Mouse (Mus musculus) frontal cortex, adult (tissue): ENCODE results near the gene Lgals3bp.
A peak's percentile ranks its signal among the peaks of the same experiment; 100 is the strongest.
"Not testable (repeated sequence)": the region's sequence is repeated elsewhere in the genome, so short reads cannot be mapped to it uniquely, and the experiment has no call there.

Source experiments
- ATAC-seq: cut with Nextera tagmentation; 2 replicates; pipeline ENCODE4 v1.9.2; 2017; ENCODE audit warnings: mild to moderate bottlenecking, moderate library complexity, mixed read lengths; ENCODE audit not compliant: low TSS enrichment

The Lgals3bp gene

DNA sequence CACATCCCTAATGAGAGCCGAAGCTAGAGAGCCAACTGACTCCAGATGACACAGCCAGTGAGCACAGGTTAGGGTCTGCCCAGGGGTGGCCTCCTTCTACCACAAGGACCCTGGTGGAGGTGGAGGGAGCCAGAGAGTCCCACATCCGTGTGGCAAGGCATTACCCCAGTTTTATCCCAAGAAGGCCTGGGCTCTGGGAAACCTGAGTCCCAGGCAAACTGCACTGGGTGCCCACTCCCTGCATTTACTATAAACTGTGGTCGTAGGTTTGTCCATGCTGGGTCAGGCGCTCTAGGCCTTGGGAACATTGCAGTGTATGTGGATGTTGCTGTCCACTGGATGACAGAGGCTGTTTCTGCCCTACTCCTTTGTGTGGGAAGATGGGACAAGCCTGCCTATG is 697 bp downstream of the Lgals3bp start:
- no peak; the same call in 1 of the 2 replicates for ATAC-seq

DNA sequence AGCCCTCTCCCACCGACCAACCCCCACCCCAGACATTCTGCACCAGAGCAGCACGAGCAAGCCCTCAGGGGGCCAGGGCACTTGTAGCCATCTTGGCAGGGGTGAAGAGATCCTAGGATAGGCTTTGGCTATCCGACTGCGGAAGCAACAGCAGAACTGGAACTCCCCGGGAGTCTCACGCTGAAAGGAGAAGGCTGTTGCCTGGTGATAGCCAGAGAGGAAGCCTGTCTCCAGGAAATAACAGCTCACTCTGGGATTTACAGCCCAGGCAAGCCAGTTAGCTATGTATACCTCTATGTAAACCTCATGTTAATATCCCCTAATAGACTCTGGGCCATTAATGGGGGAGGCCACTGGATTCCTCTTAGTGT is 1.3 kb downstream of the Lgals3bp start:
- no peak for ATAC-seq

DNA sequence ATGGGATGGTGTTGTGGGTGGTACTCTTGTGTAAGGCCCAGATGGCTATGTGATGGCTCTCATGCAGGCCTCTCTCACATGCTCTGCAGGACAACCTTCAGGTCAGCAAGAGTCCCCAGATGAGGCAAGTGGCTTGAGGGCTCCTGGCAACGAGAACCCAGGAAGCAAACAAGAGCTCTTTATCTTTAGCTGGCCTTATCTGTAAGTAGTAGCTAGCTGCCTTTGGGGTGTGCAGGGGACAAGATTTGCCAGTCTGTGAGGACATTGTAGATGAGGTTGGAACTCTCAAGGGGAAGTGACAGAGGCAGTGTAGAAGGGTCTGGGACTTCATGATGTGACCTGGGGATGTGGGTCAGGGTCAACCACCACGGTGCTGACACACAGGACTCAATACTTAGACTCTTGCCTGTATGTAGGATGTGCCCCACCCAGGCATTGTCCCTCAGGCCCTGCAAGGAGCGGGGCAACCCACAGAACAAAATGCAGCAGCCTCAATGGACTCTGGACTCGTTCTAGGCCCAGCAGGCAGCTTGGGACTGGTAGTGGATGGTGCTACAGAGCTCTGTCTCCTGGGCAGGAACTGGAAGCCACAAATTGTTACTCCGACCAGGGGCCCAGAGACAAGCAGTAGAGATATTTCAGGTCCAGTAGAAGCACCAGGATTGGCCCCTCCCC is 1.9 kb downstream of the Lgals3bp start:
- ATAC-seq = no peak

DNA sequence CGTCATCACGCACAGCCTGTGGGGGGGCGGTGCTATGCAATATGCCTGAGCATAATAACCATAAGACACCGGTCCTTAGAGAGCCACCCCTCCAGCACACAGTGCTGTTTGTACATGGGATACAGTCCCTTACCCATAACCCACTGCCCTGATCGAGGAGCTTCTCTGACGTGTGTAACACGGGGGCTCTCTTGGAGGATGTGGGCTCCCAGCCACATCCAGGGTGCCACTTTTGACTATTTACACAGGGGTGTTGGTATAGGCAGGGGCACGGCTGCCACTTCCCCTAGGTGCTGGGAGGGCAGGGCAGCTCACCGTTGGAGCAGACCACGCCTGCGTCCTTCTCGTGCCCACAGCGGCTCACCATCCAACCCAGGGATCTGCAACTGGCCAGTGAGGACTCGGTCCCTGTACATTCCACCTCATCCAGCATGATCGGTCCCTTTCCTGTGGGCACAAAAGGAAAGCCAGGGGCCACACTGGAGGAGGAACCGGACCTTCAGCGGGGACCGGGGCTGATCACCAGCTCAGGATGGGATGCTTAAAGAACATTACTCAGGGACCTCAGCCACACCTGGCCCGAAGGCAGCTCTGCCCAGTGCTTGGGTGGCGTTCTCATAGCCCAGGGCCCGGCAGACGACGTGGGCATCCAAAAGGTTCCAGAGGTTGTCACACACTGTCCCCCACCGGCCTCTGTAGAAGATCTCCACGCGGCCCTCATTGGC is 3.9 kb downstream of the Lgals3bp start:
- ATAC-seq = no peak

DNA sequence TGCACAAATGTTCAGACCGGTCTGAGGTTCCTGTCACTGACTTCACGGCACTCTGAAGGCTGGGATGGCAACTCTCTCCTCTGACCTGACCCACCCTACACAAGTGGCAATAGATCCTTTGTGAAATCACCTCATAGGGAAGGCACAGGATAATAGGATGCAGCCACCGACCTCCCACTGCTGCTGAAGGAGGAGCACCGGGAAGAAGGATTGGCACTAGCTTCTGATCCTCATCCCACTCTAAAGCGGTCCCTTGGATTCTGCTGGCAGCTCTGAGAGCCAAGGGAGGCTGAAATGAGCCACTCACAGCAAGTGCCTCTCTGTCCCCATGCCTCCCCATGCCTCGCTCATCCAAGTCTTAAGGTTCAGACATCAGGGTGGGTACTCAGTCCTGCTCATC is 7.4 kb downstream of the Lgals3bp start:
- ATAC-seq = 0 out of 2 replicates have a peak, but pooled peaks have one; percentile 52

DNA sequence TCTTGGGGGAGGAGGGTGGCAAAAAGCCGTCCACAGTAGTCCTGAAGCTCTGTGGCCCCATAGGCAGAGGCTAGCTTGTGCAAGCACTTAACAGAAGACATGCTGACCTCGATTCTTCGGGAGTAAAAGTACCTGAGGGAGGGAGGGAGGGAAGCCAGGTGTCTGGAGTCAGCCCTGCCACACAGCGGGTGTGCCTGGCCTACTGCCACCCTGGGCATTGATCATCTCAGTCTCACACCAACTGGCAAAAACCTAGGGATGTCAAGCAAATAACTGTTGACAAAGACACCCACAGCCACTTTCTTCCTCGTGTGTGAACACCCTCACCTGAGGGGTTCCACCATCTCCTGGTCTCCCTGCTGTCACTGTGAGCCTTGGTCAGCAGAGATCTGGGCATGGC is 7.9 kb downstream of the Lgals3bp start:
- ATAC-seq = no peak

DNA sequence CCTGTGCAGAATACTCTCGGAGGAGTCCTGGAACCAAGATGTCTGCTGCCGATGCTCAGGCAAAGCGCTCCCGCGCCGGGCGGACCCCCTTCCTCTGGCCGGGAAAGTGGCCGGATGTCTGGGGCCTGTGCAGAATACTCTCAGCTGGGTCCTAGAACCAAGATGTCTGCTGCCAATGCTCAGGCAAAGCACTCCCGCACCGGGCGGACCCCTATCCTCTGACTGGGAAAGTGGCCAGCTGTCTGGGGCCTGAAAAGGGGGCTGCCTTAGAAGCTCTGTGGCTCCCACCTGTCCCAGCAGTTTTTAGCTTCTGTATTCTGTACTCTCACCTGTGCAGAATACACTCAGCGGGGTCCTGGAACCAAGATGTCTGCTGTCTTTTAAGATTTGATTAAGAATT is 14.1 kb downstream of the Lgals3bp start:
- not testable (repeated sequence) for ATAC-seq

DNA sequence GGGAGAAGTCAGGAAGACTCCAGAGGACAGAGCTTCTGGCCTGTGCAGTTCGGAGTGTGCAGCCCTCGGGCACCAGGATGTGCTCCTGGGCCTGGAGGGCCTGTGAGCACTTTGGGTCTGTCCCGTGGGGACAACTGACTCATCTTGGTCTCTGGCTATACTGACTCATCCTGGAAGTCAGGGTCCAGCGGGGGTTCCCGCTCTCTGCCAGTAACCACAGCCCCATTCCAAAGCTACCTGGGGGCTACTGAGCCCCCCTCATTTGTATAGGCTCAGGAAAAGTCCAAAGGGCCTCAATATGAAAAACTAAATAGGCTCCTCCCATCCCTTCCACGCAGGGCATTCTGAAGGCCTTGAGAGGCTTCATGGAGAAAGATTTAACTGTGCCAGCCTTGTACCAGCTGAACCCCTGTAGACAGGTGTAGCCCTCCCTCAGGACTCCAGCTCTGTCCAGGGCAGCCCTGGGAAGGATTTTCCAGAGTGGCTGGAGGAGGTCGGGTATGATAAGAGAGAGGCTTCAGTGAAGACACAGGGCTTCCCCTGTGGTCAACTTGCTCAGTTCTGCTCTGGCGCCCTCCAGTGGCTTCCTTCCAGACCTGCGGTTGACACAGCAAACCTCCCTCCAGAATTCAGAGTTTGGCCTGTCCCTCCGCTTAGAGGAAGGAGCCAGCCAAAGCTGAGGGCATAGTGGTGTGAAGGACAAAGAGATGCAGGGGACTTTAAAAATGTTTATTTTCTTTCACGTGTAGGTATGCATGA is 22.5 kb downstream of the Lgals3bp start:
- ATAC-seq = peak; percentile 82; the same call in 1 of the 2 replicates

DNA sequence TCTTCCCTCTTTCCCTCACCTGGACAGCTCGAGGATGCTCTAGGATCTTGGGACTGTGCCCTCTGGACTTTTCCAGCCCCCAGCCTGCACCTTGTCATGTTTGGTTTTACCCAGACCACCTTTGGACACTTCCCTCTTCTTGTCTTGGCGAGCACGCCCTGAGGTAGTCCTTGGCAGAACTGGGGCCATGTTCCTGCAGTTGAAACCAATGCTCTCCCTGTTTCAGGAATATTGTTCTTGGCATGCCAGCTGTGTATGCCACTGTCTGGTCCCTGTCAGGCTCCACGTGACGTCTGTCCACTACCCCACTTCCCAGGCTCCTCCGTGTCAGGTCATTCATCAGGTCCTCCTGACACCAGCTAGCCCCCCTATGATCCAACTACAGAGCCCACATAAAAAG is 23.2 kb downstream of the Lgals3bp start:
- no peak for ATAC-seq

DNA sequence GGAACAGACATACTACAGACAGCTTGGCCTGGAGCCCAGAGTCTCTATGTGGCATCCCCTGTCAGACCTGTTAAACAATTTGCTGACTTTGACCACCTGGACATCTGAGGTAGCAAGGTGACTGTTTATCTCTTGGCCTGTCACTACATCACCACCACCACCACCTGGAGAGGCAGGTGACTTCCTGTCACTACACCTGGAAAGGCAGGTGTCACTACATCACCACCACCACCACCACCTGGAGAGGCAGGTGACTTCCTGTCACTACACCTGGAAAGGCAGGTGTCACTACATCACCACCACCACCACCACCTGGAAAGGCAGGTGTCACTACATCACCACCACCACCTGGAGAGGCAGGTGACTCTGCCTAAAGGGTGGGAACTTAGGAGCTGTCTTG is 25.6 kb downstream of the Lgals3bp start:
- ATAC-seq = not testable (repeated sequence)

DNA sequence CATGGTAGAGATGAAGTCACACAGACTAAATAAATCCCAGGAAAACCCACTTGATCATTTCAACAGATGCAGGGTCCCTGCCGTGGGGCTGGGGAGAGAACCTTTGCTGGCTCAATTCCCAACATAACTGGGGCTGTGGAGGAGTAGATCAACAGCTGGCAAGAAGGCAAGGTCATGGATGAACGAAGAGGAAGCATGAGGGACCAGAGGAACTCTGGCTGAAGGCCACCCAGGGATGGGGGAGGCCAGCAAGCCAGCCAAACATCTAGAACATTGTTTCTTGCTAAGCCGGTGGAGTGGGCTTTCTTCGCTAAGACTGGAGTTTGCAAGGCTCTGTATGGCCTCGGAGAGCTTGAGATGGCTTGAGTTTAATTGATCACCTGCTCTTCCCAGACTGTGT is 26.0 kb downstream of the Lgals3bp start:
- ATAC-seq = no peak

DNA sequence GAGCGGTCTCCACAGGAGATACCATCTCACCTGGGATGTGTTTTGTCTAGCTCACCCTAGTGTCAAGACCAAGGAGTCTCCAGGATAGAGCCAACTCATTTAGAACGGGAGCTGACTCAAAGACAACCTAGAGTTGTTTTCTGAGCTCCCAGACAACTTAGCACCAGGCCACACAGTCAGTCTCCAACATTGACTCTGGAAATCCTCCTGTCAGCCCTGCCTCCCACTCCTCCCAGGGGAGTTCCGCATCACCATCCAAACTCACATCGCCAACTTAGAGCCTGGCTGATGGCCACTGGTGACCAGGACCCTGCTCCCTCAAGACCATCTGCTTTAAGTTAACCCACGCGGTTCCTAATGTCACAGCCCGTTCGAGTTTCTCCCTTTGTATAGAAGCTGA is 26.4 kb downstream of the Lgals3bp start:
- no peak for ATAC-seq

DNA sequence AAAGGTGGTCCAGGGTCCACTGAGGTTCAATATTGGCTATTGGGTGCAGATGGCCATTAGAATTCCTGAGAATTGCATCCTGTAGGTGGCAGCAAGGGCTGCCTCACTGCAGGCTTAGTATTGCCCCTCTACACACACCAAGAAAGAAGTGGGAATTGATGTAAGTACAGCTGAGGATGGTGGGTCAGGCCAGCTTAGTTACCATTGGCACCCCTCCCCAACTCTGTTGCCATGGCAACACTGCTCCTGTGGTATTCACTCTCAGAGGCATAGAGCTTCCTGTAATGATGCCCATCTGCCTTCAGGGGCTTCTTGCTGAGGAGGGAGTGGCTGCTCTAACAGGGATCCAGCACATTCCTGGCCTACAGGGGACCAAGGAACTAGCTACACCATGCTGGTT is 26.9 kb downstream of the Lgals3bp start:
- no peak for ATAC-seq

DNA sequence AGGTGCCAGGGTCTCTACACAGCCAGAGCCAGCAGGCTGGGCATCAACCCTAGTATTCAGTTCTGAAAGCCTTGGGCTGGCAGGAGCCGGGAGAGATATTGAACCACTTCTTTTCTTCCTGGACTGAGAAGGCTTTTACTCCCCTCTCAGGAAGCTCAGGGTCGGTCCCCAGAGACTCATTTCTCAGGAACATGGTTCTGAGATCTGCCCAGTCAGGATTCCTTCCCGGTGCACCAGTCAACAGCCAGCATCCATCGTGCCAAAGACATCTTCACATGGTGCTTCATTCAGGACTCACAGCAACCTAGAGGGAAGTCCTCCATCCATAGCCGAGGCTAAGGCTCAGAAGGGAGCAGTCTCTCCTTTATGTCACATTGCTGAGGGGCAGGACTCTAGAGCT is 27.4 kb downstream of the Lgals3bp start:
- no peak for ATAC-seq

DNA sequence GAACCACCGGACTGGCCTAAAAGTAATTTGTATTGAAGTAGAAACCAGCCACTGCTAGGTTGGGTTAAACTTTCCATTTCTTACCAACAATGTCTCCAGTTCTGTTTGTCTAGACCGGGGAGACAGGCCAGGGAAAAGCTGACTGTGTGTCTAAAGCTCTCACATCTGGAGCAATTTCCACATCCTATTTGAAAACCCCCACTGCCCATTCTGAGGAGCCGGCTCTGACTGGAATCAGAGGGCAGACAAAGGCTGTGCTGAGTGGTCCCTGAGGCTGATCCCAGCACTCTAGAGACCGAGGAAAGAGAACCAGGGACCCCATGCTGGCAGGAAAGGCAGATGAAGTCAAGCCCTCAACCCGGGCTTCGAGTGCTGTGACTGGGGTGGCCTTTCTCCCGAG is 29.3 kb downstream of the Lgals3bp start:
- no peak for ATAC-seq

DNA sequence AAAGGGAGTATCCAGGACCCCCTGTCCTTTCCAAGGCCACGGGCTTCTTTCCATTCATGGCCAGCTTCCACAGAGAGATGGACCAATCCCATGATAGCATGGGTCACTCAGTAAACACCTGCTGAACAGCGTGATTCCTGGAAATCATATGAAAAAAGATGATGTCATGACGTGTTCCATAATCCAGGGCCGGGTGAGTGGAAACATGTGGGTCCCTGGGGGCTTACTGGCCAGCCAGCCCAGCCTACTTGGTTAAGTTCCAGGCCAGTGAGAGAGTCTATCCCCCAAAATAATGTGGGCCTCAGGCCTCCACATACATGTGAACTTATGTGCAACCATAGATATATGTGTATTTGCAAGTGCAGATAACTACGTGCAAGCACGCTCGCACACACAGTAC is 30.0 kb downstream of the Lgals3bp start:
- ATAC-seq = no peak

DNA sequence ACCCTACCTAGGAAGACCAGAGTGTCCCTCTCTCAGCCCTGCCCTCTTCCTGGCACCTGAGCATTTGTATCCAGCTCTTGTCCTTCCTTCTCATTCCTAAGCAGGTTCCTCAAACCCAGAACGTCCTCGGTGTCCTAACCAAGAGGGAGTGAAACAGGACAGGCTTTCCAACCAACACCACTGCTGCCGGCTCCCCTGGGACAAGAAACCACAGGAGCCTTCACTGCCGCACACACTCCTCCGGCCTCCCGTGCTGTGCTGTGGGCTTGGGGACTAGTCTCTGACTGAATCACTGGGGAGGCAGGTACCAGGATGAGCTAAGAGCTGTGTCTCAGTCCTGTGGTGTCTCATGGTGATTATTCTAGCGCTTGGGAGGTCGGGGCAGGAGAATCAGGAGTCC is 32.2 kb downstream of the Lgals3bp start:
- ATAC-seq = no peak

DNA sequence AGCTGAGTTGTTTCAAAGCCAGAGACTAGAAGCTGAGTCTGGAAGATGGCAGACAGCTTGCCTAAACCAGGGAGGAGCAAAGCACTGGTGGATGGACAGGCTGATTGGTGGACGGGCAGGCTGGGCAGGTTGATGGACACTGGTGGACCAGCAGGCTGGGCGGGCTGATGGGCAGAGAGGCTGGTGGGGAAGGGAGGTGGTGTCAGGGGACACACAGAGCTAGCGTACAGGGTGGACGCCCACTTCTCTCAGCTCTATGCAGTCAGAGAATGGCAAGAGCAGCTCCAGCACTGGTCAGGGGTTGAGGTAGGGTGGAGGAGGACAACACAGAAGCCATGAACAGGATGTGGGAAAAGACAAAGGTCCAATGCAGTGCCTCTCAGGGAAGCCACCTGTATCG is 32.6 kb downstream of the Lgals3bp start:
- no peak for ATAC-seq

DNA sequence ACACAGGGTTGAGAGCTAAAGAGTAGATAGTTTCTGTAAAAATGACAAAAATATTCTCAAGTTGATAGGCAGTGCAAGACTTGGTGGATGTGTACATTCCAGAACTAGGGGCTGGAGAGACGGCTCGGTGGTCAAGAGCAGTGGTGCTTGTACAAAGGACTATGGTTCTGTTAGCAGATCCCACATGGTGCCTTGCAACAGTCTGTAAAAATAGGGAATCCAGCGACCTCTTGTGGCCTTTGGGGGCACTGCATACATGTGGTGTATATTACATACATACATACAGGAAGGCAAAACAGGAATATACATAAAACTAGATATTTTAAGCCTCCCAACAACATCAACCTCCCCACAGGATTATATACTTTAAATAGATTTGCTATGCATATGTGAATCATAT is 33.6 kb downstream of the Lgals3bp start:
- no peak for ATAC-seq

DNA sequence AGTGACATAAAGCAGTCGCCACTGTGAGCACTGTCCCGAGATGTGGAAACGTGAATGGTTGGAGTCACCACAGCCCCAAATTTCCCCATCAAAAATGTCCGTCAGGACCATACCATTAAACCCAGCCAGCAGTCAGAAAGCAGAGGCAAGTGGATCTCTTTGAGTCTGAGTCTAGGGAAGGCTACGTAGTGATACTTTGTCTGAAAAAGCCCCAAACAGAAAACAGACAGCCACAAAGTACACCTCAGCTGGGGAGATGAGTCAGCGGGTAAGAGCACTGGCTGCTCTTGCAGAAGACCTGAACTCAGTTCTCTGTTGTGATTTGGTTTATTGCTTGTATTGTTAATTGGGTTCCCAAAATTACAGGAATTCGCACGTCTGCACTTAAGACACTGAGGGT is 35.3 kb downstream of the Lgals3bp start:
- no peak for ATAC-seq

DNA sequence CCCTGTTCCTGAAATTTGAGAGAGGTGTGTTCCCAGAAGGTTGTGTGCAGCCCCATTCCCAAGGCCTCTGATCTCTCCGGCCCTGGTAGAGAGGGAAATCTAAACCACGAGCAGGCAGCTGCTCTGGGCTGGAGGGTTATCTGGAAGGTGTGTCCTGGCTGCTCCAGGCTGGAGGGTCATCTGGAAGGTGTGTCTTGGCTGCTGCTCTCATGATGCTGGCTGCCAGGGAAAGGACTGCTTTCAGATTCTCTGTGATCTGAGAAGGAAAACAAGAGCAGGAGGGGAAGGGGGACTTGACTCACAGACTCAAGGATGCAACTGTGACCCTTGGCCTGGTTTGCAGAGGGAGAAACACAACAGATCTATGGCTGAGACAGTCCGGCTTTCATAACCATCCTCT is 35.8 kb downstream of the Lgals3bp start:
- ATAC-seq = no peak

DNA sequence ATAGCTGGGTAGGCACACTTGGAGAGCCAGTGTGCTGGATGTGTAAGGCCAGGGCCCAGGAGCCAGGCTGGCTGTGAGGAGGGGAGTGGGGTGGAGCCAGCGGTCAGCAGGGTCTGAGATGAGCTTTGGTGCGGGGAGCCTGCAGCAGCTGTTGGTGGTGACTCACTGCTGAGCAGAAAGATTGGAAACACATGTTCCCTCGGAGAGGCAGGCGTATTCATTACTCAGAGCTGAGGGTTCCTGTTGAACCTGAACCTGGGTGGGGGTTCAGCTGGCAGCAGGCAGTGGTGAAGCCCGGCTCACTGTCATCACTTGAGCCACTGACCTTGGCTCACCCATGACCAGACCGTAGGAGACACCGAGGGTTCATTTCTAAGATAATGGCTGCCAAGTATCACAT is 36.7 kb downstream of the Lgals3bp start:
- peak; percentile 44; the same call in 1 of the 2 replicates for ATAC-seq

DNA sequence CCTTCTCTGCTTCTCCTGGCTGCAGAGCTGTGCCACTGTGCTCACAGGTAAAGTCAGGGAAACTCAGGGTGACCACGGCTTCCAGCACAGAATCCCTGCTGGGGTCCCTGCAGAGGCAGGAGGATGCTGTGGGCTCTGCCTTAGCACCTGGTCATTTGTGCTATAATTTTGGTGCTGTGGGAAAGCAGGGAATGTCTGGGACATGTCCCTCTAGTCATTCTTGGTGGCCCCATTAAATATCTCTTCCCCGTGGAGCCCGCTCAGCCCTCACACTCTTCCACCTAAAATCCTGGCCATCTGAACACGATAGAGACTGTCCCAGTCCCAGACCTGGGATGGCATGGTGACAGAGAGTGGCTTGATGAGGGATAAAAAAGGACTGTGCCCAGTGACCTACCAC is 37.9 kb downstream of the Lgals3bp start:
- no peak for ATAC-seq
